Mouse (Mus musculus) fibroblast of lung, adult 2 months (primary cell): Measurements from ENCODE around the gene Thoc3.

Source experiments
- DNase-seq: peaks from one replicate; pipeline ENCODE4 v3.0.0-alpha.2; 2011; ENCODE audit warnings: low read depth

The Thoc3 gene

GRCm38 (mm10) chr13:54443693-54444092 is 25.0 kb downstream of the Thoc3 start:
- DNase-seq = no peak

GRCm38 (mm10) chr13:54439912-54440311 is 28.7 kb downstream of the Thoc3 start:
- no peak for DNase-seq

- DNase-seq = no peak
Measured at GRCm38 (mm10) chr13:54438814-54439213, 29.8 kb downstream of the Thoc3 start.

GRCm38 (mm10) chr13:54437083-54437482 is 31.6 kb downstream of the Thoc3 start:
- DNase-seq = no peak

- no peak for DNase-seq
Measured at GRCm38 (mm10) chr13:54436666-54437065, 32.0 kb downstream of the Thoc3 start.

DNA sequence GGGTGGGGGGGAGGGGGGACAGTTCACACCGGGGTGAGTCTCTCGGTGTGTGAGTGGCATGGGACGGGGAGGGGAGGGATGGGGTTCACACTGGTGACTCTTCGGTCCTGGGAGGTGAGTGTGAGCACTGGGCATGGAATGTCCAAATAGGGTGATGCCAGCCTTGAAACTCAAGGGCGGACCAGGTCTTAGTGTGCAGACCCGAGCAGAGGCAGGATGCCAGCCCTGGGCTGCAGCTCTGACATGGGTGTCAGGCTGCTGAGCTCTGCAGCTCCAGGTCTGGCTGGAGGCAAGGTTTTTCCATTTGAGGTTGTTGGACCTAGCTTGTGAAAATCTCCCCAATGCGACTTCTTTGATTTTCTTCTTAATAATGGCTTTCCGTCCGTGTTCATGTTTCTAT is 37.5 kb downstream of the Thoc3 start:
- DNase-seq = no peak

GRCm38 (mm10) chr13:54430051-54430450 is 38.6 kb downstream of the Thoc3 start:
- DNase-seq = no peak

GRCm38 (mm10) chr13:54428771-54429170 is 39.9 kb downstream of the Thoc3 start:
- no peak for DNase-seq

GRCm38 (mm10) chr13:54426781-54427655 is 41.6 kb downstream of the Thoc3 start:
- DNase-seq = no peak

DNA sequence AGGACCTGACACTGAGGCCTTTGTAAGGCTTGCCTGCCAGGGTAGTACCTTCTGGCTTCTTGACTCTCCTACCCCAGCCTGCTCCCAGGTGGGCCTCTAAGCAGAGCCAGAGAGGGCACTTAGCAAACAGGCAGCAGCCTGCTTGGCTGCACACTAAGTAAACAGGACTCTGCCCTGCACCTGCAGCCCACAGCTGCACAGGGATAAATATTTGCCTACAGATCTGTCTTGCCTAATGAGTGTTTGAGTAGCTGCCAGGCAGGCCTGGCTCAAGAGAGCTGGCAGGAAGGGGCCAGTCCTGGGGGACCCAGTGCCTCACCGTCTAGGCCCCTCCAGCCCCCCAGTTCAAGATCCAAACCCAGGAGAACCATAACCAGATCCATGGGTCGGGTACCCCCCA is 43.4 kb downstream of the Thoc3 start:
- DNase-seq = no peak

GRCm38 (mm10) chr13:54420226-54420625 is 48.4 kb downstream of the Thoc3 start:
- no peak for DNase-seq

DNA sequence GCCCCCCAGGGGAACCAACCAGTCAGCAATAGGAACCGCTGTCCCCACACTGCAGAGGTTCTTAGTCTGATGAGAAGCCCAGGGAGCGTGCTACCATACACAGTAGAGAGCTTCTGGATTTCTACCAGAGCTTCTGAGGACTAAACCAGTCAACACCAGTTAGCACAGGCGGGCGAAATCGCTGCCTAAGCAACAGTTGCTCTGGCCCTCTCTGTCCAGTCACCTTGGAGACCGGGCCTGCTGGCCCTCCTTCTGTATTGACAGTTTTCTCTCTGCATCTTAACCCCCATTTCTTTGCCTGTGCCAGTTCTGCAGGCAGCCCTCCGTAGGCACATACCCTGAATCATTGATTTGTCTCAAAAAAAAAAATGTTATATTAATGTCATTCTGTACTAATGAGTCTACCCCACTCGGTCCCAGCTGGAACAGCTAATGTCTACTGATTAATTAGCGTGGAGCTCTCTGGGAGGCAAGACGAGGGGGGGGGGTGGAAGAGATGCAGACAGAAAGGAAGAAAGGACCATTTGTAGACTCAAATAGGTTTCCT is 49.8 kb downstream of the Thoc3 start:
- no peak for DNase-seq

DNA sequence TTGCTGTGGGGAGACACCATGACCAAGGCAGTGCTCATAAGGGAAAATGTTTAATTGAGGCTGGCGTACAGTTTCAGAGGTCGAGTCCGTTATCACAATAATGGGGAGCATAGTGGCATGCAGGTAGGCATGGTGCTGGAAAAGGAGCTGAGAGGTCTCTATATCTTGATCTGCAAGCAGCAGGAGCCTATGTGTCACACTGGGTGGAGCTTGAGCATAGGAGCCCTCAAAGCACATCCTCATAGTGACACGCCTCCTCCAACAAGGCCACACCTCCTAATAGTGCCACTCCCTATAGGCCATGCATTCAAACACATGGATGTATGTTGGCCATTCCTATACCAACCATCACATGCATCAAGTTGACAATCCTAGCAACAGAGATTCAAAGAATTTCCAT is 53.6 kb downstream of the Thoc3 start:
- DNase-seq = no peak

GRCm38 (mm10) chr13:54412721-54413120 is 55.9 kb downstream of the Thoc3 start:
- DNase-seq = no peak

DNA sequence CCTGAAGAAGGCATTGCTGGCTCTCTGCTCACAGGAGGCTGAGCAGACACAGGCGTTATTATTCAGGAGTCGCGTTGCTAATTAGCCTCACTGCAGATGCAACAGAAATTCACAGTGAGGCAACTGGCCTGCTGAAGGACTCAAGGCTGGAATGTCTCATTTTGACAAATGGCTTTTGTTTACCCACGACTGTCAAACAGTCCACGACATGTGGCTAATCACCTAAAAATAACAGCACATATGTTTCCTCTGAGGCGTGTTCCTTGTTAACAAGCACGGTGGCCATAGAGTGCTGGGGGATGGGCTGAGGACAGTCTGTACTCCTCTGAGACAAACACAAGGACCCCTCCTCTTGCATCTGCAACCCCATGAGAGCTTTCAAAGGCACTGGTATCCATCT is 56.4 kb downstream of the Thoc3 start:
- no peak for DNase-seq

- DNase-seq = no peak
Measured at GRCm38 (mm10) chr13:54411656-54412055, 57.0 kb downstream of the Thoc3 start.
